Mouse (Mus musculus): ENCODE data around the gene Camta1.

- no peak for TF ChIP-seq CTCF (IDR thresholded peaks at IDR 0.05; ENCODE audit: low read depth, low read length)
- TF ChIP-seq POLR2A (IDR thresholded peaks at IDR 0.05; ENCODE audit: extremely low read depth, insufficient read depth, low read length) = no peak
Observed at GRCm38 (mm10) chr4:151326971-151327686, 534.5 kb downstream of the Camta1 start.

Measured in liver, adult 2 months (tissue).